Mouse (Mus musculus): ENCODE measurements at regions not wholly inside any gene's neighbourhood (a gene's known extent, or its start where the extent isn't known, plus 50 kb on each side); places are given as distances from the start of the nearest gene placed in this dataset.
A peak's percentile ranks its signal among the peaks of the same experiment; 100 is the strongest.
"Not testable (repeated sequence)": the region's sequence is repeated elsewhere in the genome, so short reads cannot be mapped to it uniquely, and the experiment has no call there.

DNA sequence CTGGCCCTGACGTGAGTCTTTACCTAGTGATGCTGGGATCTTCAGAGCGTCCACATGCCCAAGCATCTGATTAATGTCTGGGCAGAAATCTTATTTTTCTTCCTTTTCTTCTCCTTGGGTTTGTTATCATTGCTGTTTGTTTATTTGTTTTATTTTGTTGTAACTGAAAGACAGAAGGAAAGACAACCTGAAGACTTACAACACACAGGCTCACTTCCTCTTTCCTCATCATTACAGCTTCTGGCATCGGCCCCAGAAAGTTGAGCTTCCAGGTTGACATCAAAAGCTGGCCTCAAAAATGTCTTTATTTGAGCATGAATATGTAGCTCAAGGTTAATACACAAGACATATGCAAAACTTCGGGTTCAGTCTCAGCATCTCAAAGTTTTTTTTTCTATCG, 846.4 kb downstream of the Diaph3 start:
- H3K36me3 ChIP-seq; H3K27ac ChIP-seq; ATAC-seq (ENCODE audit: low FRiP score); H3K9me3 ChIP-seq (replicated peaks); H3K4me3 ChIP-seq; H3K4me2 ChIP-seq (replicated peaks); H3K9ac ChIP-seq; H3K27me3 ChIP-seq; H3K4me1 ChIP-seq: not testable (repeated sequence)
- 83% methylated on average over 5 of the region's 5 CpGs for WGBS

DNA sequence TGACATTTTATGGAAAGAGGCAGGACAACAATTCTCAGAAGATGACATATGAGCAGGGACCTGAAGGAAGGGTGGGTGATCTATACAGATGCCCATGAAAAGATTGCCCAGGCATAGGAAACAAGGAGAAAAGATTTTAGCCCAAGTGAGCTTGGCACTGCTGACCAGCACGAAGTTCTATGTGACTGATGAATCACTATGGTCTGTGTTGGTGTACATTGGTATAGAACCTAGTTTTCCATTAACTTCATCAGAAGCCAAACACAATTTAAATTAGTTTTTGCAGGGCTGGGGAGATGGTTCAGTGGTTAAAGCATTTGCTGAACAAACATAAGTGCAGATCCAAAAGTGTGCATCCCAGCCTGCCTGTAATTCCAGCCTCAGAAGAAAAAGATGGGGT, 847.2 kb downstream of the Diaph3 start:
- 64% methylated on average over 1 of the region's 1 CpGs for WGBS
- no peaks in the 10 kb centered on the region for H3K36me3 ChIP-seq
- no peaks in the 10 kb centered on the region for H3K4me1 ChIP-seq
- H3K9ac ChIP-seq: no peak overlapping the region
- no peak for ATAC-seq (ENCODE audit: low FRiP score)
- no peak overlapping the region for H3K27ac ChIP-seq
- H3K9me3 ChIP-seq (replicated peaks): no peaks in the 10 kb centered on the region
- H3K4me3 ChIP-seq: no peak overlapping the region
- H3K27me3 ChIP-seq: no peaks in the 10 kb centered on the region
- H3K4me2 ChIP-seq (replicated peaks): no peak overlapping the region

DNA sequence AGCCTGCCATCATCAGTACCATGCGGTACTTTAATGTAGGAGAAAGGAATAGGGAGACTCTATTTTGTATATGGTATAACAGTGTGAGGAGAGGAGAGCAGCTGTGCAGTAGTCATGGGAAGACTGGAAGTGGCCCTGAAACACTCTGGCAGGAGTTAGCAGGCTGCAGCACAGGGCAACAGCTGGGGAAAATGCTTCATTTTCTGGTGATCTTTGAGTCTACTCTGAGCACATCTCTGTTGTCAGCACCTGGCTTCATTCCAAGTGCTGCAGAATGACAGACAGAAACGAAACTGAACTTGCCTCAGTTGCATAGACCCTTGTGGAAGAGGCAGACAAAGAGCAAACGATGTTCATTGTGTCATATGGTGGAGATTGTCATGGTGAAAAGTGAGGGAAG, 847.7 kb downstream of the Diaph3 start:
- Histone ChIP-seq H3K27ac (no peak overlapping the region), H3K4me2 (replicated peaks) (no peak overlapping the region), H3K36me3 (no peaks in the 10 kb centered on the region), H3K9ac (no peak overlapping the region), H3K4me3 (no peak overlapping the region), H3K4me1 (no peaks in the 10 kb centered on the region), H3K9me3 (replicated peaks) (no peaks in the 10 kb centered on the region), H3K27me3 (no peaks in the 10 kb centered on the region)
- 78% methylated on average over 3 of the region's 3 CpGs for WGBS
- ATAC-seq (ENCODE audit: low FRiP score): no peak

DNA sequence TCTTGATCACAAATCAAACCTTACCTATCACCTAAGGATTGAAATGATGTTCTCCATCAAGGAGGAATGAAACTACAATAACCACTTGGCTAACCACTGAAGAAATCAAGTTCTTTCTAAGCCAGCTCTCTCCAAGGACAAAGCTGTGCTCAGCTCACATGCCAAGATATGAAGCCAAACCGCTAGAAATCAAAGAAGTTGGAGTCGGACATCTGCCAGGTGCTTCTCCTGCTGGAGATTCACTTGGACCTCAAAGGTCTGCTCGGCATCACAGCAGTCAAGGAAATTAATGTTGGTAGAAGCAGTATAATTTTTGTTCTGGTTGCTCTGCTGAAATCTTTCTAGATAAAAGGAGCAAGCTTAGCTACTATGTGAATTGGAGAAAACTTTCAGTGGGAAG, 850.5 kb downstream of the Diaph3 start:
- Histone ChIP-seq H3K9me3 (replicated peaks) (no peaks in the 10 kb centered on the region), H3K27ac (no peak overlapping the region), H3K27me3 (no peaks in the 10 kb centered on the region), H3K4me1 (no peaks in the 10 kb centered on the region), H3K4me2 (replicated peaks) (no peak overlapping the region), H3K4me3 (no peak overlapping the region), H3K36me3 (no peaks in the 10 kb centered on the region), H3K9ac (no peak overlapping the region)
- no peak for ATAC-seq (ENCODE audit: low FRiP score)
- WGBS: 96% methylated on average over 3 of the region's 3 CpGs

DNA sequence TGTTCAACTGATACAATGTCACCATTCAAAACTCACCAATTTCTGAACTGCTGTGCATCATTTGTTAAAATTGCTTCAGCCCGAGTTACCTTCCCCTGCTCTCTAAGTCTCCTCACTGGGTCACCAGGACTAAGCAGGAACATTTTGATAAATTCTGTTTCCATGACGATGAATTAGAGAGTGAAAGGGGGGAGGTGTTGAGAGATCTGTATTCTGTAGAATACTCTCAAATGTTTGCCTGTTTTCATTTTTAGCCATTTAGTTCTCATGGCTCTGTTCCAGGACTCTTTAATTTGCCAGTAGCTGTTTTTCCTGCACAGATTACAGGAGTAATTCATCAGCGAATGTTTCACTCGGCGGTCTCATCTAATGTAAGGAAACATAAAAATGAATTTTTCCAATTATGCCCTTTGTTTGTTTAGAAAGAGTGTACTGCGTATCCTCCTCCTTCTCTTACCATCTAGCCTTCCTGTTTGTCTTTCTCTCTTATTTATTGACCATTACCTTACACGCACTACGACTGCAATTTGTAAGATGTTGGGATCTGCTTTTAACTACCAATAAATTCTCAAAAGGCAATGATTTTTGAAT, 879.3 kb downstream of the Diaph3 start:
- peaks cover 8% of the 10 kb centered on the region; the same call in 1 of the 2 replicates for H3K4me1 ChIP-seq
- 64% methylated on average over 8 of the region's 8 CpGs for WGBS
- no peak overlapping the region for H3K4me3 ChIP-seq
- H3K36me3 ChIP-seq: no peaks in the 10 kb centered on the region
- H3K9me3 ChIP-seq (replicated peaks): no peaks in the 10 kb centered on the region
- no peak overlapping the region for H3K9ac ChIP-seq
- no peak overlapping the region for H3K4me2 ChIP-seq (replicated peaks)
- no peaks in the 10 kb centered on the region for H3K27me3 ChIP-seq
- H3K27ac ChIP-seq: no peak overlapping the region
- peak; percentile 64; the same call in 1 of the 2 replicates for ATAC-seq (ENCODE audit: low FRiP score)

DNA sequence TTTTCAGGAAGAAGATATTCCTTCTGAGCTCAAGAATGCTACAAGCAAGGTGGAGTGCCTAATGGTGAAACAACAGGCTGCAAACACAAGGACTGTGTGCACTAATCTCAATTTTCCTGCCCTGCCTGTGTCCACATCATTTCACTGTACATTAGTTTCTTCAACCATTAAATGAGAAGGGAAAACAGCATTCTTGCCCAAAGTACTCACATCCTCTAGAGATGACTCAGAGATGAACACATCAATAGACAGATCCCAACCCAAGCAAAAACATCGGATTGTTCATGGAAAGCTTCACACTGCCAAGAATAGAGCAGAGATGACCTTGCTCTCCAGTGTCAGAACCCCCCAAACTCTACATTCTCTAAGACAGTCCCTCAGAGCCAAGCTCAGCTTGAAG, 886.8 kb downstream of the Diaph3 start:
- Histone ChIP-seq H3K9ac (no peak overlapping the region), H3K4me3 (no peak overlapping the region), H3K27me3 (no peaks in the 10 kb centered on the region), H3K27ac (no peak overlapping the region), H3K4me1 (no peaks in the 10 kb centered on the region), H3K36me3 (no peaks in the 10 kb centered on the region), H3K9me3 (replicated peaks) (no peaks in the 10 kb centered on the region), H3K4me2 (replicated peaks) (no peak overlapping the region)
- WGBS: 43% methylated on average over 1 of the region's 1 CpGs
- ATAC-seq (ENCODE audit: low FRiP score): no peak

DNA sequence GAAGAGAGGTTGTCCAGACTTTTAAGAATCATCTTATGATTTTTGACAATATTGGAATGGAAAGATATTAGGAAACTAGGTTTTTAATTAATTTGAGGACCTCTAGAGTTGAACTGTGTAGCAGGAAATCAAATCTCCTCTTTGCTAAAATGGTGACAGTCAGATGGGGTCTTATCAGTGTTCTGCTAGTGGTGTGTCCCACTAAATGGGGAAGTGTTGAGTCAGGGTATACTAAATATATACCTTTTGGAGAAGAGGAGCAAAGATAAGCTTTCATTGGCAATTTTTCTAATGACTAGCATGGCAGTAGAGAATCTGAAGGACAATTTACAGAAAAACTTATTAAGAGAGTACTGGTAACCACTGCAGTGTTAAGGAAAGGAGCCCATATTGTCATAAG, 889.4 kb downstream of the Diaph3 start:
- Histone ChIP-seq H3K9me3 (replicated peaks) (no peaks in the 10 kb centered on the region), H3K36me3 (no peaks in the 10 kb centered on the region), H3K27me3 (no peaks in the 10 kb centered on the region), H3K4me2 (replicated peaks) (no peak overlapping the region), H3K4me1 (no peaks in the 10 kb centered on the region), H3K9ac (no peak overlapping the region), H3K27ac (no peak overlapping the region), H3K4me3 (no peak overlapping the region)
- ATAC-seq (ENCODE audit: low FRiP score): no peak

DNA sequence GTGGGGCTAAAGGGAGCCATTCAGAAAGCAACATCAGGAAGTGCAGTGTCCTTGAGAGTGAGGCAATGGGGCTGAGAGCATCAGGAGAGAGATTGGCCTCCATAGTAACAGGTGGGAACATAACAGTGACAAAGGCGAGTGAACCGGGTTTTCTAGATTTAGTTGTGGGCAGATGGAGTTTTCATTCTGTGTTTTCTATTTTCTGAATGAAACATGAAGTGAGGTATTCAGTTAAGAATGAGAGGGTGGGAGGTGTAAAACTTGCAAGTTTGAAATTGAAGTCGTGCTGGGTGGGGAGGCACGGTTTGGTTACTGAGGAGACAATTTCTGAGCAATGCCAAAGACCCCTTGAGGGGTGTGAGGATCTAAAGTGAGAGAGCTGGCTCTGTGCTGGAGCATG, 893.3 kb downstream of the Diaph3 start:
- H3K9ac ChIP-seq: no peak overlapping the region
- no peak overlapping the region for H3K4me2 ChIP-seq (replicated peaks)
- no peak overlapping the region for H3K4me3 ChIP-seq
- WGBS: 93% methylated on average over 4 of the region's 4 CpGs
- H3K4me1 ChIP-seq: no peaks in the 10 kb centered on the region
- ATAC-seq (ENCODE audit: low FRiP score): no peak
- H3K36me3 ChIP-seq: no peaks in the 10 kb centered on the region
- no peak overlapping the region for H3K27ac ChIP-seq
- no peaks in the 10 kb centered on the region for H3K9me3 ChIP-seq (replicated peaks)
- no peaks in the 10 kb centered on the region for H3K27me3 ChIP-seq

DNA sequence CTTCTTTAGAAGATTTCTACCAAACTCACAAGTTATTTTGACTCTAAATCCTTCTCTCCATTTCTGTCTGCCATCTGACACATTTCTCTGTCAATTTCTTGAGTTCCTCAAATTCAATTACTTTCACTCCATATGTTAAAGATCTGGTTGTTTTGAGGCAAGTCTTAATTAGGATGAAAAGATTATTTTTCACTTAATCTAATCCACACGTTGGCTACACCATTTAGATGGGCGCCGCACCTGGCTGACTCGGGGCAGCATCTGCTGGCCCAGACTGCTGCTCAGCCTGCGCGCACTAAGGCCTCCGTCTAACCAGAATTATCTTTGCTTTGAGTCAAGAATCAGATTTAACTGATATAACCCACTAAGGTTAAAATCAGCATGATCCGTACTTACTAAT, 894.3 kb downstream of the Diaph3 start:
- no peak overlapping the region for H3K4me2 ChIP-seq (replicated peaks)
- 89% methylated on average over 8 of the region's 8 CpGs for WGBS
- H3K36me3 ChIP-seq: no peaks in the 10 kb centered on the region
- no peak overlapping the region for H3K4me3 ChIP-seq
- H3K27ac ChIP-seq: no peak overlapping the region
- no peaks in the 10 kb centered on the region for H3K4me1 ChIP-seq
- no peaks in the 10 kb centered on the region for H3K9me3 ChIP-seq (replicated peaks)
- no peaks in the 10 kb centered on the region for H3K27me3 ChIP-seq
- no peak overlapping the region for H3K9ac ChIP-seq
- ATAC-seq (ENCODE audit: low FRiP score): no peak

DNA sequence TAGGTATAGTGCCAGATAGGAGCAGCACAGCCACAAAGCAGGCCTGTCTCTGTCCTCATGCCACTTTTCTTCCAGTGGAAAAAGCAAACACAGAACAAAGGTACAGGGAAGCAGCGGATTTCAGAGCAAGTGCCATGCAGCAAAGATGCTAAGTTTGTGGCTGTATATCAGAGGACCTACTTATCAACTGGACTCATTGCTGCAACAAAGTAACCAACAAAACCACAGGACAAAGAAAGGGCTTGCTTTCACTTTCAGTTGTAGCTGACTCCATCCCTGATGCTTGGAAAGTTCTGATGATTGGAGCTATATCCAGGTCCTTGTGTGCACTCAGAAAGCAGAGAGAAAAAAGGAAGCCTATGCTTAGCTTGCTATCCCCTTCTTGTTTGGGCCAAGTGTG, 897.4 kb downstream of the Diaph3 start:
- Histone ChIP-seq H3K9me3 (replicated peaks) (no peaks in the 10 kb centered on the region), H3K27ac (no peak overlapping the region), H3K27me3 (no peaks in the 10 kb centered on the region), H3K9ac (no peak overlapping the region), H3K4me2 (replicated peaks) (no peak overlapping the region), H3K4me3 (no peak overlapping the region), H3K4me1 (no peaks in the 10 kb centered on the region), H3K36me3 (no peaks in the 10 kb centered on the region)
- 96% methylated on average over 1 of the region's 1 CpGs for WGBS
- no peak for ATAC-seq (ENCODE audit: low FRiP score)

DNA sequence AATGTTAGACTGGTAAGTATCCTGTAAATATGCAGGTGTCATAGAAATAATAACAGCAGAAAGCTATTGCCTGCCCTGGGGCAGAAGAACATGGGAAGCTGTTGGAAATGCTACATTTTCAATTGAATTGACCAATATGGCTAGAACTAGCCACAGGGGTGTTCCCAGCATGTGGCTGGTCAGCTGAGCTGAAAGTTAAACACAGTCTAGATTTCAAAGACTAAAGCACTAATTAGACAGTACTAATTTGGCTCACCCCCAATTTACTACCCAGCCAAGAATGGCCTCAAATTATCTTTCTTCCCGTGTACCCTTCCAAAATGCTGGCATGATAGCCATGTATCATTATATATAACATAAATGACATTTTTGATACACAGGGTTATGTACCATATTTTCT, 898.2 kb downstream of the Diaph3 start:
- H3K4me1 ChIP-seq: no peaks in the 10 kb centered on the region
- 79% methylated on average over 1 of the region's 1 CpGs for WGBS

DNA sequence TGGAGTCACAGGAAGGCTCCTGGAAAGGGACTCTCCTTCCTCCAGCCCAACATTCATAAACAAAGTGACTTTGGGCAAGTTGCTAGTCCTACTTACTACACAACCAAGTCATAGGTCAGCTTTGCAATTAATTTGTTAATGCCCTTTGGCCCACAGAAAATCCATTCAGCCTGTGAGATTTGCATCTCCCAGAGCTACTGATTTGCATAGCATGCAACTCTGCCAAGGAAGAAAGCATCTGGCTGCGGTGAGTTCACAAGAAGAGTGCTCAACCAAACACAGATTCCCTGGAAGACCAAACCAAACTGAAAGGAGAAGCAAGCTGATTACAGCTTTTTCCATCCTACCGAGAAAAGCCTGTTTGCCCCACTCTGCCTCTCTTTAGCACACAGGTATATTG, 901.9 kb downstream of the Diaph3 start:
- Histone ChIP-seq H3K27ac (no peak overlapping the region), H3K27me3 (no peaks in the 10 kb centered on the region), H3K4me1 (no peaks in the 10 kb centered on the region), H3K9me3 (replicated peaks) (no peaks in the 10 kb centered on the region), H3K36me3 (no peaks in the 10 kb centered on the region), H3K9ac (no peak overlapping the region), H3K4me3 (no peak overlapping the region), H3K4me2 (replicated peaks) (no peak overlapping the region)
- no peak for ATAC-seq (ENCODE audit: low FRiP score)
- whole genome bisulfite sequencing: 45% methylated on average over 2 of the region's 2 CpGs

More for the DNA sequence above, 898.2 kb downstream of the Diaph3 start:
- ATAC-seq (ENCODE audit: low FRiP score): no peak
- H3K36me3 ChIP-seq: no peaks in the 10 kb centered on the region
- H3K9me3 ChIP-seq (replicated peaks): no peaks in the 10 kb centered on the region
- no peak overlapping the region for H3K9ac ChIP-seq
- no peaks in the 10 kb centered on the region for H3K27me3 ChIP-seq
- H3K4me3 ChIP-seq: no peak overlapping the region
- H3K27ac ChIP-seq: no peak overlapping the region
- no peak overlapping the region for H3K4me2 ChIP-seq (replicated peaks)

DNA sequence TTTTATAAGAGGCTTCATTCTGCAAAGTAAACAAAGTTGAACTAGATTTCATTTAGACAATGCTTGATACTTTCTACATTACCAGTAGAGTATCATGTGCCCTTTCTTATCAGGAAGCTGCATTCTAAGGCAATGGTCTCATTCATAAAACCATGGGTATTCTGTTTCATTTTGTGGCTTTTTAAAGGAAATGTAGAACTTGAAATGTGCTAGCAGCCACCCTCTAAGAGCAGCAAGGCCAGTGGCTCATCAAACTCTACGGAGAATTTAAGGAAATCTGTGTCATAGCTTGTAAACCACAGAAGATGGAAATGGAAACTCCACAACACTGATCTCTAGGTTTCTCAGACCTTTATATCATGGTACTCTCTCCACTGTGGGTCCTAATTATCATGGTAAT, 907.7 kb downstream of the Diaph3 start:
- 86% methylated on average over 1 of the region's 1 CpGs for WGBS
- ATAC-seq (ENCODE audit: low FRiP score): no peak
- H3K4me2 ChIP-seq (replicated peaks): no peak overlapping the region
- H3K9me3 ChIP-seq (replicated peaks): no peaks in the 10 kb centered on the region
- H3K27ac ChIP-seq: no peak overlapping the region
- no peak overlapping the region for H3K4me3 ChIP-seq
- H3K4me1 ChIP-seq: no peaks in the 10 kb centered on the region
- no peaks in the 10 kb centered on the region for H3K36me3 ChIP-seq
- no peak overlapping the region for H3K9ac ChIP-seq
- H3K27me3 ChIP-seq: no peaks in the 10 kb centered on the region

Measured in hindbrain, embryonic 12.5 days (tissue).